Mouse (Mus musculus): Measurements from ENCODE around the gene Copz2. TPM values are rescaled to one million over a fixed set of nuclear protein-coding genes. Genes with fewer than 3 reads are reported as not detected.

Gene Copz2
- polyA plus RNA-seq, 1 experiment = 0.20 TPM

DNA sequence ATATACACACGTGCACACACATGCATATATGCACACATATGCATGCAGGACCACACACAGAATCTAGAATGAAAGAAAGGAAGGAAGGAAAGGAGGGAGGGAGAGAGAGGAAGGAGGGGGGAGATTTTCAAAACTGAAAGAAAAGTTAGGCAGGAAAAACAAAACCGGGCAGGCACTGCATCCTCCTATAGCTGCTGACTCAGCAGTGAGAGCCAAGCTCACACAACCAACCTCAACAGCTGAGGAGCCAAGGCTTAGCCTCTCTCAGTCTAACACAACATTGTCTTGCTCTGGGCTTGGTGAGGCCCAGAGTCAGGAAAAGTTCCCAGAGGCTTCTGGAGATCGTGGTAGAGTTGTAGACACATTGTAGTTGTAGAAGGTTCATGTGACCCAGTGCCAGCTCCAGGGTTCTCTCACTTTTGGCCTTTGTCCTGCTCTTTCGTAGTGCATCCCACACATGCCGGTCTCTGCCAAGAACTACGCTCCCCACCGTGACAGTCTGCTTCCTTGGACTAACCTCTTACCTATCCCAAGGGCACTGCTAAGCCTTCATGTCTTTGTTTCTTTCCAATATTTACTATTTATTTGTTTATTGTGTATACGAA lies 37.4 kb downstream of the Copz2 start:
- no peaks in the 10 kb centered on the region for H3K4me1 ChIP-seq (ENCODE audit: control insufficient read depth)
- peaks cover 3% of the 10 kb centered on the region for H3K27me3 ChIP-seq (ENCODE audit: control insufficient read depth)
- TF ChIP-seq GATA1 (IDR thresholded peaks at IDR 0.05; ENCODE audit: low read length) (no peak), TAL1 (IDR thresholded peaks at IDR 0.05; ENCODE audit: low read length) (no peak)
- no peaks in the 10 kb centered on the region for H3K9me3 ChIP-seq (ENCODE audit: control insufficient read depth, low read length)
- H3K4me3 ChIP-seq (replicated peaks) = no peak overlapping the region
- H3K36me3 ChIP-seq (ENCODE audit: control insufficient read depth) = no peaks in the 10 kb centered on the region

DNA sequence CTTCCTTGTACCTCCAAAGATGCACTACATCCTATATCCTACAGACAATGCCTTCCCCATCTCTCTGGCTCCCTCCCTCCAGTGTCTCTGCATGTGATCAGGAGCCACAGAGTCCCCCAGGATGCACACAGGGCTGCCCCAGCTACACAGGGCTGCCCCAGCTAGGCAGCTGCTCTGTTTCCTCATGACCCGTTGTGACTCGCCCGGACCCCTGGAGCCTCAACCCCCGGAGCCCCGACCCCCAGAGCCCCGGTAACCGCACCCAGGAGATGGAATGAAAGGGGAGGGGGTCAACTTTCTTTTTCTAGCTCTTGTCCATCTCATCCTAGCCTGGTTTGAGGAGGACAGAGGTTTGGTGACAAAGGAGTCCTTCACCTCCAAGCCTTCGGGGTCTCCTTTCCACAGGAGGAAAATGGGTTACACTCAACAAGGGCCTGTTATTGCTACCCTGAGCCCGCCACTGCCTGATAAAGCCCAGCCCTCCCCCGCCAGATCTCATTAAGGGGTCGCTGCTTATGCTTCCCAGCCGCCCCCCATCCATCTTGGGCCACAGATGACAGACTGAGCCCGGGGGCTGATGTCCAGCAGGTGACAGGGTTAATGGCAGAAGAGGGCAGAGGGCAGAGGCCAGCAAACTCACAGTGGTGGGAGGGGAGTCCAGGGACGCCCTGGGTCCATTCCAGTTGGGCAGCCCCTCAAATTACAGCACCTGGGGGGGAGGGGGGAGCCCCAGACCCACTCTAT lies 42.3 kb downstream of the Copz2 start:
- H3K27me3 ChIP-seq (ENCODE audit: control insufficient read depth) = no peaks in the 10 kb centered on the region
- no peaks in the 10 kb centered on the region for H3K4me1 ChIP-seq (ENCODE audit: control insufficient read depth)
- H3K9me3 ChIP-seq (ENCODE audit: control insufficient read depth, low read length) = no peaks in the 10 kb centered on the region
- H3K36me3 ChIP-seq (ENCODE audit: control insufficient read depth) = no peaks in the 10 kb centered on the region
- TF ChIP-seq GATA1 (IDR thresholded peaks at IDR 0.05; ENCODE audit: low read length) (no peak), TAL1 (IDR thresholded peaks at IDR 0.05; ENCODE audit: low read length) (no peak)
- no peak overlapping the region for H3K4me3 ChIP-seq (replicated peaks)

DNA sequence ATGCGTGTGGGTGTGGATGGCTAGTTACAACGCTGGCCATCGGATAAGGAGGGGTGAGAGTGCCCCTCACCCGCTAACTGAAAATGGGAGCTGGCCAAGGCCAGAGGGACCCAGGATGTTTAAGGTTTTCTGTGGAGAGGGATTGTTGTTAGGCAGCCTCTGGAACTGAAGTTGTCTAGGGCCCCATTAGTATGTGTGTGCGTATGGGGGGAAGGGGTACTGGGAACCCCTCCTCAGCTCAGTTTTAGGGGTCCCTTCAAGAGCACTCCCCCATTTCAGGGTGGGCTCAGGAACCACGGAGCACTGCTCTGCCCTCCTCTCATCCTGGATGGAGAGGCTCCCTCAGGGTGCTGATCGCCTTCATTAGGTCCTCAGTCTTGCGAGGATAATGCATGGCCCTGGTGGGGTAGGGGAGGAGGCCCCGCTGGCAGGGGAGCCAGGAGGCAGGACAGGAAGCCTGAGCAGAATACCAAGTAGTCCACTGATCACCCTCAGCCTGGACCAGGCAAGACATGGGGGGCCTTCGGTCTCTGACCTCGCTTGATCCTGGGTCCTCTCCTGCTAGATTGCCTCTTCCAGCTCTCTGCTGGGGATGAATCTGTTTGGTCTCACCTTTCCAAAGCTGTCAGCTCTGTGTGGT lies 43.7 kb downstream of the Copz2 start:
- no peak for TF ChIP-seq TAL1 (IDR thresholded peaks at IDR 0.05; ENCODE audit: low read length)
- no peak for TF ChIP-seq GATA1 (IDR thresholded peaks at IDR 0.05; ENCODE audit: low read length)
- H3K4me1 ChIP-seq (ENCODE audit: control insufficient read depth) = no peaks in the 10 kb centered on the region
- H3K27me3 ChIP-seq (ENCODE audit: control insufficient read depth) = no peaks in the 10 kb centered on the region
- no peak overlapping the region for H3K4me3 ChIP-seq (replicated peaks)
- H3K9me3 ChIP-seq (ENCODE audit: control insufficient read depth, low read length) = no peaks in the 10 kb centered on the region
- no peaks in the 10 kb centered on the region for H3K36me3 ChIP-seq (ENCODE audit: control insufficient read depth)

DNA sequence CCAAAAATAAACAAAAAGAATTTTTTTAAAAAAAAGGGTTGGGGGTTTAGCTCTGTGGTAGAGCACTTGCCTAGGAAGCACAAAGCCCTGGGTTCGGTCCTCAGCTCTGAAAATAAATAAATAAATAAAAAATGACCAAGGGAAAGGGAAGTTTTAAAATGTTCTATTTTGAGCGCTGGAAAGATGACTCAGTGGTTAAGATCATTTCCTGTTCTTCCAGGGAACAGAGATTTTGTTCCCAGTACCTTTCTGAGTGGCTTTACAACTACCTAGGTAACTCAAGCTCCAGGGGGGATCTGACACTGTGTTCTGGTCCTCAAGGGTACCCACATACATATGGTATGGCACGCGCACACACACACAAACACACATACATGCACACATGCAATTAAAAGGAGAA lies 46.2 kb downstream of the Copz2 start:
- no peaks in the 10 kb centered on the region for H3K9me3 ChIP-seq (ENCODE audit: control insufficient read depth, low read length)
- H3K4me3 ChIP-seq (replicated peaks) = no peak overlapping the region
- TF ChIP-seq TAL1 (IDR thresholded peaks at IDR 0.05; ENCODE audit: low read length) (no peak), GATA1 (IDR thresholded peaks at IDR 0.05; ENCODE audit: low read length) (no peak)
- H3K27me3 ChIP-seq (ENCODE audit: control insufficient read depth) = no peaks in the 10 kb centered on the region
- H3K4me1 ChIP-seq (ENCODE audit: control insufficient read depth) = peaks cover 13% of the 10 kb centered on the region
- no peaks in the 10 kb centered on the region for H3K36me3 ChIP-seq (ENCODE audit: control insufficient read depth)

DNA sequence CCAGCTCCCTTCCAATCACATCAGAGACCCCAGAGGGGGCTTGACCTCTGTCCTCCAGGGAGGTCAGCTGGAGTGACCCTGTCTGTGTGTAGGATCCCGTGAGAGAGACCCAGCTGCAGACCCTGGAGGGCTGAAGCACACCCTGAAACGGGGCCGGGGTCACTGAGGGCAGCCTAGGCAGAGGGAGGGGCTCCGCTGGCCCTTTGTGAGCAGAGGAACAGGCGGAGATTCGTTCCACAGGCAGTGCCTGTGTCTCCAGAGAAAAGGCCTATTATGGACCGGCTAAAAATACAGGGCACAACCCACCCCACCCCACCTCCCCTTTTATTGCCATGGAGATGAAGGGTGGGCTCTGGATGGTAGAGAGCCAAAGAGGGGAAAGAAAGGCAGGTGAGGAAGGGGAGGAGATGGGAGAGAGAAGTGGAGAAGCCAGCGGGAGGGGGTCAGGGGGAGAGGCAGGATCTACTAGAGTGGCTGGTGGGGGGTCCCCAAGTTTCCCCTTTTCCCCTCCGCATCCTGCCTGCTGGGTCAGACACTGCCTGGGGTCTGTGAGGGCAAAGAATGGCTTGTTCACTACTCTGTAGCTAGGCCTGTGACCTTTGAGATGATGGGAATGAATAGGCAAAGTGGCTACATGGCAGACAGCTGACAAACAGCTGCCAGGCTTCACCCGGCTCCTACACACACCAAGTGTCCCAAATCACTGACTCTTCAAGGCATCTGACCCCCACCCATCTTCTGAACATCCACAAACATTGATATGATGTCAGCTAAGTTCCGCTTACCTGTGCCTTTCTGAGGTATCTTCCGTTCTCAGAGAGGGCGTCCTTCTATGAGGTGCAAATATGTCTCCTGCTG lies 50.0 kb downstream of the Copz2 start:
- Histone ChIP-seq H3K4me3 (replicated peaks) (no peak overlapping the region), H3K9me3 (ENCODE audit: control insufficient read depth, low read length) (no peaks in the 10 kb centered on the region), H3K4me1 (ENCODE audit: control insufficient read depth) (peaks cover 13% of the 10 kb centered on the region), H3K27me3 (ENCODE audit: control insufficient read depth) (peaks cover 10% of the 10 kb centered on the region), H3K36me3 (ENCODE audit: control insufficient read depth) (no peaks in the 10 kb centered on the region)
- no peak for TF ChIP-seq GATA1 (IDR thresholded peaks at IDR 0.05; ENCODE audit: low read length)
- no peak for TF ChIP-seq TAL1 (IDR thresholded peaks at IDR 0.05; ENCODE audit: low read length)

DNA sequence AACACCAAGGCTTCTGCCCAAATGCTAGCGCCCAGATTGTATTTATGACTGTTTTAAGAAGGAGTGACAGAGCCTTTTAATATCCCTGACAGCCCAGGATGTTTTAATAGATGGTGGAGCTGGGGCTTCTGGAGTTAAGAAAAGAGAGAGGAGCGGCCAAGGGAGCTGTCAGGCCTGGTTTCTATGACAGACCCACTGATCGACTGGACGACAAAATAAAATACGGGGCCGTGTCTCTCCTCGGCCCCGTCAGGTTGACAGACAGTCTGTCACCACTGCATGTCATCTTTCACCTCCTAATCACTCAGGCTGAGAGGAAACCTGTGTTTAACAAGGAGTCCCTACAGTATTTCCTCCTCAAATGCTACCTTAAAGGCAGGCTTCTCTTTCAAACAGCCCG lies 51.7 kb downstream of the Copz2 start:
- H3K27me3 ChIP-seq (ENCODE audit: control insufficient read depth) = peaks cover 10% of the 10 kb centered on the region
- H3K36me3 ChIP-seq (ENCODE audit: control insufficient read depth) = no peaks in the 10 kb centered on the region
- H3K4me3 ChIP-seq (replicated peaks) = no peak overlapping the region
- no peak for TF ChIP-seq TAL1 (IDR thresholded peaks at IDR 0.05; ENCODE audit: low read length)
- peaks cover 13% of the 10 kb centered on the region for H3K4me1 ChIP-seq (ENCODE audit: control insufficient read depth)
- H3K9me3 ChIP-seq (ENCODE audit: control insufficient read depth, low read length) = no peaks in the 10 kb centered on the region

DNA sequence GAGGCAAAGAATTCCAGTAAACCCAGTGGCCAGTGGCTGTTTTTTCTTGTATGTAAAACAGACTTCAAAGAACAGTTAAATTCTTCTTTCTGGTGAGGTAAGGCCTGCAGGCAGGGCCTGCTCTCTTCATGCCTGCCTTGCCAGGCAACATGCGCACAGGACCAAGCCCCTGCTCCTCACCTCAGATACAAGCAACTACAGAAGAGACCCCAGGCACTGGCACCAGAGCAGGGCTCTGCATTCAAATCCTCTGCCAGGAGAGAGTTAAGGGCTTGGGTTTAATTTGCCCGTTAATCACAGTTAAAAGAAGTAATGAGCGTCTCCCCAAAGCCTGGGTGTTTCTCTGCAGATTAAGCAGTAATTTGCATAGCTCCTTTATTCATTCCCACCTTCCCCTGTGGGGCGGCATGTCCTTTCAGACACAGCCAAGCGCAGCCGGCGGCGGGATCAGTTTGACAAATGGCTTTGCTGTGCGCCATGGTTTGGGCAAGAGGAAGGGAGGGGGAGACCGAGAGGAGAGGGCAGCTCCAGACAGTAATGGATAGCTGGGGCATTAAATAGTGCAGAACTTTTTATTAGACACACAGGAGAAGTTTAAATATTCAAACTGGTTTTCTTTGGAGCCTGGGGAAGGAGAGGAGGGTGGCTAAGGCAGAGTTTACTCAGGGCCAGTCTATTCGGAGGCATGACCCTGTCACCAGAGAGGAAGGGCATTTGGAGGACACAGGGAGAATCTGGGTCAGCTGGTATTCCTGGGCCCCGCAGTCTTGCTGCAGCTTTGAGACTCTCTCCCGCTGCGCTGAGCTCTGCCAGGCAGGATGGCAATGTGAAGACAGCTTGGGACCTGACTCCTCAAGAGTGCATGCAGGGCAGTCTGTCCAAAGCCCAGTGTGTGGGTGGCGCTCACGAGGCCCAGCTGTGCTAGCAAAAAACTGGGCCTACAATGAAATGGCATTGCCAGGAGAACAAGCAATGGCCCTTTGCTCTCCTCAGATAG lies 53.3 kb downstream of the Copz2 start:
- TF ChIP-seq GATA1 (IDR thresholded peaks at IDR 0.05; ENCODE audit: low read length) = no peak
- no peak for TF ChIP-seq TAL1 (IDR thresholded peaks at IDR 0.05; ENCODE audit: low read length)

More for the DNA sequence above, 53.3 kb downstream of the Copz2 start:
- H3K4me1 ChIP-seq (ENCODE audit: control insufficient read depth) = peaks cover 25% of the 10 kb centered on the region
- H3K4me3 ChIP-seq (replicated peaks) = no peak overlapping the region
- peaks cover 15% of the 10 kb centered on the region for H3K36me3 ChIP-seq (ENCODE audit: control insufficient read depth)
- H3K27me3 ChIP-seq (ENCODE audit: control insufficient read depth) = peaks cover 10% of the 10 kb centered on the region
- no peaks in the 10 kb centered on the region for H3K9me3 ChIP-seq (ENCODE audit: control insufficient read depth, low read length)
